Mouse (Mus musculus): ENCODE measurements around the gene Nkain2.

DNA sequence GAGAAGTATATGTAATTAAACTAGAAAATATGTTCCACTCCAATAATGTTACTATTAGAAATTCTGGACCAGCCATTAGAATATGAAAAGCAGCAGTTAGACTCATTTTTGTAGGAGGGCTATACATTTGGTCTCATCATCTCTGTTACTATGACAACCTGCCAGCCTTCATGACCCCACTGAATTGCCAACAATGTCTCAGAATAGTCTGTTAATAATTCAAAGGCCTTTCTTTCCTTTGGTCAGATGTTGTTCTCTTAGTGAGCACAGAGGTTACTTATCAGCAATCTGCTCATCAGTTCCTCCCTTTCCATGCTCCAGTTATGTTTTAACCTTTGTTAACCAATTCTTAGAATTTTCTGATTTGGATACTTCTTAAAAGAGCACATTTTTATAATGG lies 251.1 kb downstream of the Nkain2 start:
- TF ChIP-seq CTCF (IDR thresholded peaks at IDR 0.05; ENCODE audit: extremely low read depth, insufficient read depth, low read length) (no peak), POLR2A (IDR thresholded peaks at IDR 0.05; ENCODE audit: extremely low read depth, insufficient read depth, low read length) (no peak)

All from cortical plate, adult 2 months (tissue).